Mouse (Mus musculus) kidney, adult 2 months (tissue): Measurements from ENCODE around the gene AI837181.

Experiments
- CTCF ChIP-seq: fragments of 200-500 bp; conservative IDR thresholded peaks from 2 replicates; pipeline ENCODE4 v1.5.1; 2011; ENCODE audit warnings: low read depth, mild to moderate bottlenecking, control low read depth, low read length, moderate library complexity, mixed read lengths; ENCODE audit not compliant: insufficient read depth, insufficient read length
- POLR2A ChIP-seq: fragments of 200-500 bp; IDR thresholded peaks from one replicate; pipeline ENCODE4 v1.6.1; 2011; ENCODE audit warnings: low read depth, low read length, control low read depth

GRCm38 (mm10) chr19:5456241-5456921 is 31.4 kb downstream of the AI837181 start:
- no peak for TF ChIP-seq POLR2A
- no peak for TF ChIP-seq CTCF
